Mouse (Mus musculus): ENCODE measurements around the gene Trim16.

DNA sequence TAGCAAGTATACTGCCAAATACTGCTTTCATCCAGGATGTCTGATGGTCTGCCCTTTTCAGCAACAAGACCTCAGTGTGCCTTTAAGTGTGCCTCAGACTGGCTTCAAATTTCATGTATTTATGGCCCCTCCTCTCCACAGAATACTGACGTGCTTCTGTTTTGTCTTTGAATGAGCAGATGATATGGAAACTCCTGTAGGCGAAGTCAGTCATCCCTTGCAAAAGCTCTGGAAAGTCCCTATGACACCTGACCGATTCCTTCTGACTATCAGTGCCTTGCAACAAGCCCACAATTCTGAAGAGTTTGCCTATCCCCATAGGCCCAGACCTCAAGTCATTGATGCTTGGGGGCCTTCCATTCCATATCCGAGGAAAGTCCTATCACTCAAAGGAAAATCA, 56.4 kb downstream of the Trim16 start:
- no peak for TF ChIP-seq CTCF (IDR thresholded peaks at IDR 0.05; ENCODE audit: borderline replicate concordance, insufficient read depth, low read length)
- no peak for TF ChIP-seq POLR2A (IDR thresholded peaks at IDR 0.05; ENCODE audit: low read depth, low read length)
